14 mouse cellular contexts compared by ENCODE assay signal in genomic region chr2:38436701-38437100, GRCm38 (mm10).
"Had no signal": no experiment of that assay in that cellular context is flagged by ENCODE, and none has a peak within 500 bp of the region (broad histone marks: within the 10 kb centered on the region; RNA-seq: fewer than 3 reads in every experiment).

No protein-coding gene starts in this region.

- DNase-seq: lung, adult 18-20 months; lung, embryonic 14.5 days; lung, postnatal 10 days; lung, postnatal 4 days; midbrain, embryonic 14.5 days; right cerebral cortex, adult 18-20 months; right cerebral cortex, postnatal 25 days; thymus, adult 2 months; thymus, postnatal 25 days had no signal

- H3K9me3 ChIP-seq: midbrain, embryonic 10.5 days; midbrain, embryonic 12.5 days; neural tube, embryonic 12.5 days; stomach, embryonic 15.5 days had no signal

- H3K9ac ChIP-seq: lung, embryonic 14.5 days; midbrain, embryonic 12.5 days; neural tube, embryonic 12.5 days; stomach, embryonic 15.5 days had no signal

- H3K4me2 ChIP-seq: lung, embryonic 14.5 days; midbrain, embryonic 12.5 days; neural tube, embryonic 12.5 days; stomach, embryonic 15.5 days had no signal

- H3K27me3 ChIP-seq: stomach, embryonic 15.5 days had no signal

- H3K27ac ChIP-seq: midbrain, embryonic 10.5 days; midbrain, embryonic 12.5 days; neural tube, embryonic 12.5 days; stomach, embryonic 15.5 days; stomach, postnatal 0 days had no signal

- H3K4me1 ChIP-seq: midbrain, embryonic 12.5 days; neural tube, embryonic 12.5 days; stomach, embryonic 15.5 days had no signal

- H3K4me3 ChIP-seq: midbrain, embryonic 10.5 days; midbrain, embryonic 12.5 days; neural tube, embryonic 12.5 days; stomach, embryonic 15.5 days had no signal

- H3K36me3 ChIP-seq: midbrain, embryonic 10.5 days; midbrain, embryonic 12.5 days; neural tube, embryonic 12.5 days; stomach, embryonic 15.5 days had no signal
